Mouse (Mus musculus): ENCODE measurements around the gene Ace2.

GRCm38 (mm10) chrX:164233380-164233779 lies 94.2 kb downstream of the Ace2 start:
- TF ChIP-seq CEBPB (IDR thresholded peaks at IDR 0.05; ENCODE audit: low read depth) = no peak
- no peak for TF ChIP-seq MYOG (IDR thresholded peaks at IDR 0.05; ENCODE audit: control insufficient read depth, extremely low read depth, insufficient read length)
- no peak for TF ChIP-seq CTCF (IDR thresholded peaks at IDR 0.05; ENCODE audit: control insufficient read depth, insufficient read depth, insufficient read length)
- no peak for TF ChIP-seq MAX (IDR thresholded peaks at IDR 0.05)
- no peak for TF ChIP-seq USF1 (IDR thresholded peaks at IDR 0.05; ENCODE audit: low read depth)
- no peak for TF ChIP-seq FOSL1 (IDR thresholded peaks at IDR 0.05; ENCODE audit: insufficient read depth, low read length, poor library complexity, severe bottlenecking)
